Mouse (Mus musculus) adrenal gland, adult 10 weeks (tissue): ENCODE measurements around the gene Tgfbr3l. TPM values are rescaled to one million over a fixed set of nuclear protein-coding genes. Genes with fewer than 3 reads are reported as not detected.

Experiments
- polyA plus RNA-seq: library from polyadenylated mRNA; stranded (reverse); fragments of 350-450 nt; fragmentation: Illumina TruSeq; extraction: RNeasy Lipid Tissue Mini Kit (QIAGEN cat#74804); gene quantifications from one replicate; pipeline ENCODE4 v1.2.3, GENCODE M21; 2014; ENCODE audit warnings: low read depth, low replicate concordance

Tgfbr3l gene
- 4.7 TPM for polyA plus RNA-seq

DNA sequence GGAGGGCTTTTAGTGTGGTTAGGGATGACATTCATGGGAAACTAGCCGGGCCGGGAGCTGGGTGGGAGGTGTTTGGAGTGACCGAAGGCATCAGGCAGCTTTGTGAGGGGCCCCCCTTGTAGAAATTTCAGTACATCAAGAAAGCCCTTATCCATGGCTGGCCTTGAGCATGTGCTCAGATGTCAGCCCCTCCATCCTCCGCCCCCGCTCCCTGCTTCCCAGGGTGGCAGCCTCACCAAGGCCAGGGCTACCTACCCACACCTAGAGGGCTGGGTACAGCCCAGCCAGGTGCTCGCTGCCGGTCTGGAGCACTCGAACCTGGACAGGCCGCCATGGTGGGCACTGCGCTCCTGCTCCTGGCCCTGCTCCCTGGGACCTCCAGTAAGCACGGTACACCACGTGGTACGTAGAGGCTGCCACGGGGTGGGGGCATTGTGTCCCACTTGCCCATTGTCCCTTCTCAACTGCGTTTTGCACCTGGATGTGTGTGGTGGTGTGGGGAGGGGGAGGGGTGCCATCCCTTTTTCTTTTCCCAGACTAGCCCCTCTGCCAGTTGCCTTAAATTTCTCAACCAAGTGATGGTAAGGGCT lies at the start of gene Tgfbr3l:
Gene Tgfbr3l (plus strand): TSS at position 264 of the 590 bp plus-strand sequence.

DNA sequence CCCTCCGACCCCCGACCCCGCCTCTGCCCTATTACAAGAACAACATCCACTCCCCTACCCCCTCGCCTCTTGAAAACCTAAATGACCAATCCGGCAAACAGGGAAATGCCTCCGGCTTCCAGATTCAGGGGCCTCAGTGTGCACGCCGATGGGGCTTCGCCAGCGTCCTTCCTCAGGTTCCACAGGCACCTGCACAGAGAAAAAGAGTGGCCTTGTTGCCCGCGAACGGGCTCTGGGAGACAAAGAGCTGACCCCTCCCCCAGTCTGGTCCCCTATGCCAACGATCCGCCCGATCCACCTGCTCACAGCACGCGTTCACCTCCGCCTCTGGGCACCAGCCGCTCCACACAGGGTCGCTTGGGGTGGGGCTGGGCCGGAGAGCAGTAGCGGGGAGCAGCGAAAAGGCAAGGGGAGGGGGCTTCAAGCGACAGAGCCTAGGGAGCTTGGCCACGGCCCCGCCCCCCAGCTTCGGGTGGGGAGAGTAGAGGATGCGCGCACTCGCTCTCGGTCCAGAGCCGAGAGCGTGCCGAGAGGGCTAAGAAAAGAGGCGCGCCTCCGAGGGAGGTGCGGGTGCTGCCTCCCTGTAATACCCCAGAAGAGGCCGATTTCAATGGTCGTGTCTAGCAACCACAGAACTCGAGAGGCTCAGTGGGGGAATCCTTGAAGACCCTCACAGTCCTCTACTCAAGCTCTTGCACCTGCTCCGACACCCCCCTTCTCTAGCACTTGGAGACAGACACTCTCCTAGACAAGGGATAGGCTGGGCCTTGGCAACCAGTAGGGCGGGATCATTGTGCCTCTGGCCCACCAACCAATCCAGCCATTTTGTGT lies 31.0 kb upstream of the Tgfbr3l start, which contains the start of gene Prr36:
Gene Prr36 (minus strand): TSS at position 669 of the 831 bp plus-strand sequence.

DNA sequence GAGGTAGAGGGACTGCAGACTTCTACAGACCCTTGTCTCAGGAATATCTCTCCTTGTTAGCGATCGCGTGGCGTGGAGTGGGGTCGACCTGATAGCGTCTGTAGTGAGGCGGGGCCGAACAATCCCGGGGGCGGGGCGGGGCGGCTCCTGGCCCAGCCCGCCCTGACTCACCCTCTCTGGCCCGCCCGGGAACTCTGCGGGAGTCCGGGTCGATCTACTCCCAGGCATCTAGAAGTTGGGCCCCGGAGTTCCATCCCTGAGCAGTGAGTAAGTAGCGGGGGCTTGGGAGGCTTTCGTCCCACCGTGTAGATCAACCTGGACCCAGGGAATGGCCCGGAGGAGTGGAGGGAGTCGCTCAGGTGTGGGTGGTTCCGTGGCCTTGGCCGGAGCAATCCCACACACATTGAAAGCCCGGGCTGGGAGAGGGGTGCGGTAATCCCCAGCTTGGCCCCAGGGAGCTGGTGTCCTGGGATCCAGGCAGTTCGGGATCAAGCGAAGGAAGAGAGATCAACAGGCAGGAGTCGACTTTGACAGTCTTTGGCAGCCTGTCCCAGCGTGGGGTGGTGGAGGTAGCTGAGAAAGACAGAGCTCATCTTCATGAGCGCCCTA lies 21.2 kb upstream of the Tgfbr3l start, which contains the start of gene Lrrc8e:
Gene Lrrc8e (plus strand): TSS at position 89 of the 609 bp plus-strand sequence.

DNA sequence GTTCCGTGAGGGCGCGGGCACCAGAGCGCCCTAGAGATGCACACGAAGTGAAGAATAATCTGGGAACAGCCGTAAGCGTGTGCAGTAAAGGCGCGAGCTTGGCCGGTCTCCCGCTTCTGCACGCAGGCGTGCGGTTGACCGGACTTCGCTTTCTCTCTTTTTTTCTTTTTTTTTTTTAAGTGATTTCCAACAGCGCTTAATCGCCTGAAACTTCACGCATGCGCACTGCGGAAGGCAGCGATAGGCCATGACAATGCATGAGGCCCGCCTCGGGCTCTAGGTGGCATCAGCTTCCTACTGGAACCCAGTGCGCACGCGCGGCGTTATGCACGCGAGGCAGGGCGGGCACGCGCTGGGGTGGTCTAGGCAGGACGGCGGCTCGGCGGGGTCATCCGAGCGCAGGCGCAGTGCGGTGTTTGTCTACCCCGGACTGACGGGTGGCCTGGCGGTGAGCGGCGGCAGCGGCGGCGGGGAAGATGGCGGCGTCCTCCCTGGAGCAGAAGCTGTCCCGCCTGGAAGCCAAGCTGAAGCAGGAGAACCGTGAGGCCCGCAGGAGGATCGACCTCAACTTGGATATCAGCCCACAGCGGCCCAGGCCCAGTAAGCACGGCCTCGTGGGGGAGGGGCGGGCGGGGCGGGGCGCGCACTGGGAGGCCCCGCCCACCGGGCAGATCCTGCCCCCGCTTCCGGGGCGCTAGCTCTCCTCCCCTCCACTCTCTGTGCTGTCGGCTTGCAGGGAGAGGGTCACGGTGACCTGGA lies 9.4 kb upstream of the Tgfbr3l start, which contains the start of the genes Map2k7 and Gm49320:
Gene Map2k7 (plus strand): TSS at position 307 of the 759 bp plus-strand sequence.
Gene Gm49320 (plus strand): TSS at position 432 of the 759 bp plus-strand sequence.

DNA sequence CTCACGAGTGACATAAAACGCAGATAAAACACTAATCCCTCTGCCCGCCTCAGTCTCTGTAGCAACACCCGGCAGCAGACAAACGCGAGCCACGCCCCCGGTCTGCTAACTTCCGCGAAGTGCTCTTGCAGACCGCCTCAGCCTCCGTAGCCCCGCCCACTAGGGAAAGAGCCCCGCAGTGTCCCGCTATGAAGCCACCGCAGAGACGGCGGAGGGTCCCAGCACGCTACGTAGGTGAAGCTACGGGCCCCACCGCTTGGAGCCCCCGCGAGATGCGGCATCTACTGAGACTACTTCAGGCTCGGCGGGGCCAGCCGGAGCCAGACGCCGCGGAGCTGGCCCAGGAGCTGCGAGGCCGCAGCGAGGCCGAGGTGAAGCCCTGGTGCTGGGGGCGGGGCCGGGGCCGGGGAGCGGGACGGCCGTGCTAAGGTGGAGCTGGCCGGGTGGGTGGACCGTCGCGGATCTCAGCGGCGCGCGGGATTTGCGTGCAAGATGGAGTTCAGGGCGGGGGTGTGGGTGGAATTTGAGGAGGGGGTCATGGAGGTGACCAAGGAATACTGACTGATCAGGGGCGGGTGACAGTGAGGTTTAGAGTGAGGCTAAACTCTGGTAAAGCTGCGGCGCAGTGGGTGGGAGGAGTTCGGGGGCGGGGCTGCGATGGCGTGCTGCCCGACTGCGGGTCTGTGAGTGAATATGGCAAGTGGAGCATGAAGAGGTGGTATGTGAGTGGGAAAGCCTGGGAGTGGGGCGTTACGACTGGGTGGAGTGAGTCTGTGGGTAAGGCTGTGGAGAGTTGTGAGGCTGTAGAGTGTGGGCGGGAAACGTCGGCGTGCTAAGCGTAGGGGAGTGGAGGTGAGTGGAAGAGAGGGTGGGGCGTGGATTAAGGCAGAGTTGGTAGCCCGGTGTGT lies 5.2 kb downstream of the Tgfbr3l start, which contains the start of gene Snapc2:
Gene Snapc2 (plus strand): TSS at position 147 of the 908 bp plus-strand sequence.

DNA sequence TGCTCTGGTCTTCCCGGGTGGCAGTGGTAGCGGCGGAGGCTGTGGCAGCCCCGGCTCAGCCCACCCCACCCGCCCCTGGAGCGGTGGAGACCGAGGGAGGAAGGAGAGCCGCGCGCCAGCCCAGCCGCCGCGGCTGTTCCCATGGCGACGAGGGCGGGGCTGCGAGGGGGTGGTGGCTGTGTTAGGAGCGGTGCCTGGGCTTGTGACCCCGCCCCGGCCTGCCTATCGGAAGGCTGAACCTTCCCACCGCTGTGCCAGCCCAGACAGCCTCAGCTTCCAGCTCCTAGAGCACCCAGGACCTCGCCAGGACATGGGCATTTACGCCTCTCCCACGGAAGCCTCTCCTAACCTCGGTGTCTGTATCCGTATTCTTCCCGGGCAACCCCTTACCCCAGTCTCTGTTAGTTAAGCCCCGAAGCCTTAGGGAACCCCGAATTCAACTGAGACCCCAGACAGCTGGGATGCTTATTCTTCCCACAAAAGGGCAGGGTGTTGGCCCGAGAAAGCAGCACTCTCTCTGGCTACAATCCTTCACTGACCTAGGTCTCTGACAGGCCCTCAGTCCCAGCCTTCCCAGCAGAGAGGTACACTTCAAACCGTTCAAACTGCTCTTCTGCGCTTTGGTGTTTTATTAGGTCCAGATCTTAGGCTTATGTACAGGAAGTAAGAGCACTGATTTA lies 11.3 kb downstream of the Tgfbr3l start, which contains the start of gene Ctxn1:
Gene Ctxn1 (minus strand): TSS at position 150 of the 680 bp plus-strand sequence.

DNA sequence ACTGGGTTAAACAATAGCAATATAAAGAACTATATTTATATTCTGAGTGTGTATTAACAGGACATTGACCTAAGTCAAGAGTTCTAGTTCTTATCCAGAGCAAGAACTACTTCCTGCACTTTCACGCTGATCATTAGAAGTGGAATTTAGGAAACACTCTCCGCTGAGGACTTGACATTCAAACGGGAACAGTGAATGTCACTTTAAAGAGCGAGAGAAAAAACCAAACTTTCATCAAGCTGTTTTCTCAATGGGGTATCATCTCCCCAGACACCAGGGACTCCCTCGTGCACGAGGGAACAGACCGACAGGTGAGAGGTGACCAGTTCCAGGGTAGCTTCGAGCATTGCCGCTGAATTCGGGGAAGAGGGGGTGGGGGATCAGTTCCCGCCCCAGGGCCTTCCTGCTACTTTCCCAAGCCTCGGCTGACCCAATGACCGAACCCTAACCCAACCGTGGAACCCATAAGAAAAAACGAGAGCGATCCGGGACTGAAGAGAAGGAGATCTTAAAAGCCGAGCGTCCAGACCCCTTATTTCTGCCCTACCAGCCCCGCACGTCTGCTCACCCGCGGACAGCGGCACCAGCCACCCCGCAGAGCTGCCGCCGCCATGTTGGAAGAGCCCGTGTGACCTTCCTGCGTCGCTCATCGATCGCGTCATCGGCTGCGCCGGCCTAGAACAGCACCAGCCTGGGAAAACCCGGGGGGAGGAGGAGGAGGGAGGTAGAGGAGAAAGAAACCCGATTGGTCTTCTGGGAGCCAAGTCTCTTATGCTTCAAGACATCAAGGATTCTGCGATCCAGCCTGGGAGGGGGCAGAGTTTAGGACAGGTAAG lies 27.5 kb downstream of the Tgfbr3l start, which contains the start of gene Timm44:
Gene Timm44 (minus strand): TSS at position 639 of the 836 bp plus-strand sequence.

Other genes with a start within 250 kb of the Tgfbr3l start
- 0.41 TPM for gene Cd209f, start 142.4 kb upstream of the Tgfbr3l start, polyA plus RNA-seq
- not detected for gene Cd209g, start 114.1 kb upstream of the Tgfbr3l start, polyA plus RNA-seq
- gene Evi5l, start 81.6 kb upstream of the Tgfbr3l start, polyA plus RNA-seq, result 5.2 TPM
- 0.52 TPM for gene Prr36, start 30.8 kb upstream of the Tgfbr3l start, polyA plus RNA-seq
- gene Lrrc8e, start 21.4 kb upstream of the Tgfbr3l start, polyA plus RNA-seq, result 10.5 TPM
- gene Map2k7, start 9.5 kb upstream of the Tgfbr3l start, polyA plus RNA-seq, result 8.6 TPM
- gene Gm49320, start 9.3 kb upstream of the Tgfbr3l start, polyA plus RNA-seq, result not detected
- gene Snapc2, start 4.9 kb downstream of the Tgfbr3l start, polyA plus RNA-seq, result 3.6 TPM
- gene Ctxn1, start 11.1 kb downstream of the Tgfbr3l start, polyA plus RNA-seq, result 0.70 TPM
- gene Timm44, start 27.7 kb downstream of the Tgfbr3l start, polyA plus RNA-seq, result 171 TPM
- gene Ccl25, start 77.0 kb downstream of the Tgfbr3l start, polyA plus RNA-seq, result 17.8 TPM
- gene Elavl1, start 77.2 kb downstream of the Tgfbr3l start, polyA plus RNA-seq, result 66.2 TPM
- gene Cers4, start 244.8 kb downstream of the Tgfbr3l start, polyA plus RNA-seq, result 11.7 TPM